Mouse (Mus musculus): ENCODE measurements around the gene Lactbl1. TPM values are rescaled to one million over a fixed set of nuclear protein-coding genes. Genes with fewer than 3 reads are reported as not detected.

Gene Lactbl1
- polyA plus RNA-seq, 1 experiment, result not detected

DNA sequence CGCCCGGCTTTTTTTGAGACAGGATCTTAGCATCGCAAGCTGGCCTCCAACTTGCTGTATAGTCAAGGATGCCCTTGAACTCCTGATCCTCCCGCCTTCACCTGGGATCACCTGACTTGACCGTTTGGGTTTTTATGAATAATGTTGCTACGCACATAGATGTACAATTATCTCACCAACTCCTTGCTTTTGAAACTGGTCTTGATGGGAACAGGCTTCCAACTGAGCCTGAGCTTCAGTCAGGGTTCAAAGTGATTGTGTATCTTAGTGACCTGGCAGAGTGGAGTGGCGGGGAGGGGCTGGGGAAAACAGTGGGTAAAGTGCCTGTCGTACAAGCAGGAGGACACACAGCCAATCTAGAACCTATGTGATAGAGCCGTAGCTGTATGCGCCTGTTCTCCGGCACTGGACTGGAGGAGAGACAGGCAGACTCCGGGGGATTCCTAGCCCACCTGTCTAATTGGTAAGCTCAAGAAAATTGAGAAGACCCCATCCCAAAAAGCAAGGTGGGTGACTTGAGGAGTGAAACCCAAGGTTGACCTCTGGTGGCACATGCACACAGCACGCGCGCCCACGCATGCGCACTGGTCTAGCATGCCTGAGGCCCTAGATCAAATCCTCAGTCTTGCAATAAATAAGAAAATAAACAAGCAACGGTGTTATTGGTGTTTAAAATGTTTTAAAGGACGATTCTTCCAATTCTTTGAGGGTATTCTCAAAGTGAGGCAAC is 16.5 kb upstream of the Lactbl1 start:
- Histone ChIP-seq H3K4me3 (no peak overlapping the region), H3K36me3 (ENCODE audit: control insufficient read depth, insufficient read depth) (no peaks in the 10 kb centered on the region), H3K4me2 (ENCODE audit: low read depth) (no peak overlapping the region), H3K79me2 (ENCODE audit: control insufficient read depth, insufficient read depth) (peaks cover 12% of the 10 kb centered on the region), H3ac (ENCODE audit: control insufficient read depth, insufficient read length) (no peak overlapping the region), H3K27me3 (ENCODE audit: control insufficient read depth, insufficient read depth, insufficient read length) (no peaks in the 10 kb centered on the region)
- TF ChIP-seq MYOG (IDR thresholded peaks at IDR 0.05; ENCODE audit: control insufficient read depth in 1 of 3, insufficient read depth in 1 of 3, insufficient read length in 2 of 3, low read depth in 2 of 3) (no peak), E2F4 (IDR thresholded peaks at IDR 0.05; ENCODE audit: insufficient read depth) (no peak), REST (IDR thresholded peaks at IDR 0.05; ENCODE audit: insufficient read depth, insufficient read length) (no peak), MAX (IDR thresholded peaks at IDR 0.05; ENCODE audit: low read depth) (no peak), MYOD1 (IDR thresholded peaks at IDR 0.05; ENCODE audit: control insufficient read depth in 1 of 3, insufficient read length in 2 of 3, low read depth in 2 of 3) (no peak), USF1 (IDR thresholded peaks at IDR 0.05; ENCODE audit: low read depth) (no peak), POLR2A (IDR thresholded peaks at IDR 0.05; ENCODE audit: insufficient read length, low read depth) (no peak), POLR2AphosphoS2 (IDR thresholded peaks at IDR 0.05; ENCODE audit: insufficient read length, low read depth) (no peak), CEBPB (IDR thresholded peaks at IDR 0.05; ENCODE audit: insufficient read depth, poor library complexity, severe bottlenecking) (no peak), TCF12 (IDR thresholded peaks at IDR 0.05; ENCODE audit: insufficient read depth, poor library complexity, severe bottlenecking) (no peak), SRF (IDR thresholded peaks at IDR 0.05; ENCODE audit: control insufficient read depth, insufficient read length, low read depth) (no peak)

DNA sequence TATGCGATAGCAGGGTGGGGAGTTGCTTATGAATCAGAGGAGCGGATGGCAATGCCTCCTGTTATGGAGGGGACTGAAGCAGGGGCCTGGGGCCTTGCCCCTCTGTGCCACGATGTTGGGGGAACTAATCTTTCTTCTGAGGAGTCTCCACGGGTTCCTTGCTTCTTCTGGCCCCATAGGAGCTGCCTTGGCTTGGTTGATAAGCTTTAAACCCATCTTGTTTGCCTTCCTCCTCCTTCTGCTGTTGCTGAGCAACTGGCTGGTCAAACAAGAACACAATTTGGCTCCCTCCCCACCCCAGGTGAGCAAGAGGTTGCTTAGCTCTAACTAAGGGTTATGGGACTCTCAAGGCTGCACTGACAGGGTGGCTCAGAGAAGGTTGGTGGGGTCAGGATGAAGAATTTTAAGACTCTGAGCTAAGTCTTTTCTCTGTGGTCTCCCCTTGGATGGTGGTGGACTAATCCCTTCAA is 12.0 kb upstream of the Lactbl1 start, which contains the start of gene Tex46:
Gene Tex46 (plus strand): TSS at position 51 of the 470 bp plus-strand sequence.
- no peak for TF ChIP-seq CEBPB (IDR thresholded peaks at IDR 0.05; ENCODE audit: insufficient read depth, poor library complexity, severe bottlenecking)
- no peaks in the 10 kb centered on the region for H3K27me3 ChIP-seq (ENCODE audit: control insufficient read depth, insufficient read depth, insufficient read length)
- no peaks in the 10 kb centered on the region for H3K79me2 ChIP-seq (ENCODE audit: control insufficient read depth, insufficient read depth)
- H3K4me2 ChIP-seq (ENCODE audit: low read depth), result no peak within 1 kb of the TSS
- no peaks in the 10 kb centered on the region for H3K36me3 ChIP-seq (ENCODE audit: control insufficient read depth, insufficient read depth)
- H3ac ChIP-seq (ENCODE audit: control insufficient read depth, insufficient read length), result no peak within 1 kb of the TSS
- no peak within 1 kb of the TSS for H3K4me3 ChIP-seq

GRCm38 (mm10) chr4:136613657-136614056 is 8.8 kb upstream of the Lactbl1 start:
- H3K4me2 ChIP-seq (ENCODE audit: low read depth), result no peak overlapping the region
- H3K27me3 ChIP-seq (ENCODE audit: control insufficient read depth, insufficient read depth, insufficient read length), result no peaks in the 10 kb centered on the region
- no peak overlapping the region for H3K4me3 ChIP-seq
- H3ac ChIP-seq (ENCODE audit: control insufficient read depth, insufficient read length), result no peak overlapping the region
- H3K79me2 ChIP-seq (ENCODE audit: control insufficient read depth, insufficient read depth), result no peaks in the 10 kb centered on the region
- H3K36me3 ChIP-seq (ENCODE audit: control insufficient read depth, insufficient read depth), result no peaks in the 10 kb centered on the region
- no peak for TF ChIP-seq POLR2AphosphoS2 (IDR thresholded peaks at IDR 0.05; ENCODE audit: insufficient read length, low read depth)
- no peak for TF ChIP-seq CEBPB (IDR thresholded peaks at IDR 0.05; ENCODE audit: insufficient read depth, poor library complexity, severe bottlenecking)
- TF ChIP-seq TCF3 (IDR thresholded peaks at IDR 0.05; ENCODE audit: insufficient read length, low read depth), result no peak
- no peak for TF ChIP-seq USF1 (IDR thresholded peaks at IDR 0.05; ENCODE audit: low read depth)
- no peak for TF ChIP-seq MAX (IDR thresholded peaks at IDR 0.05; ENCODE audit: low read depth)
- TF ChIP-seq MYOD1 (IDR thresholded peaks at IDR 0.05; ENCODE audit: control insufficient read depth in 1 of 3, insufficient read length in 2 of 3, low read depth in 2 of 3), result no peak
- no peak for TF ChIP-seq TCF12 (IDR thresholded peaks at IDR 0.05; ENCODE audit: insufficient read depth, poor library complexity, severe bottlenecking)
- no peak for TF ChIP-seq MYOG (IDR thresholded peaks at IDR 0.05; ENCODE audit: control insufficient read depth in 1 of 3, insufficient read depth in 1 of 3, insufficient read length in 2 of 3, low read depth in 2 of 3)

- TF ChIP-seq TCF12 (IDR thresholded peaks at IDR 0.05; ENCODE audit: insufficient read depth, poor library complexity, severe bottlenecking) (no peak), E2F4 (IDR thresholded peaks at IDR 0.05; ENCODE audit: insufficient read depth) (no peak), TCF3 (IDR thresholded peaks at IDR 0.05; ENCODE audit: insufficient read length, low read depth) (no peak), SRF (IDR thresholded peaks at IDR 0.05; ENCODE audit: control insufficient read depth, insufficient read length, low read depth) (no peak)
- peaks cover 11% of the 10 kb centered on the region for H3K27me3 ChIP-seq (ENCODE audit: control insufficient read depth, insufficient read depth, insufficient read length)
- H3K79me2 ChIP-seq (ENCODE audit: control insufficient read depth, insufficient read depth), result no peaks in the 10 kb centered on the region
Observed at GRCm38 (mm10) chr4:136621336-136621735, 1.1 kb upstream of the Lactbl1 start.

DNA sequence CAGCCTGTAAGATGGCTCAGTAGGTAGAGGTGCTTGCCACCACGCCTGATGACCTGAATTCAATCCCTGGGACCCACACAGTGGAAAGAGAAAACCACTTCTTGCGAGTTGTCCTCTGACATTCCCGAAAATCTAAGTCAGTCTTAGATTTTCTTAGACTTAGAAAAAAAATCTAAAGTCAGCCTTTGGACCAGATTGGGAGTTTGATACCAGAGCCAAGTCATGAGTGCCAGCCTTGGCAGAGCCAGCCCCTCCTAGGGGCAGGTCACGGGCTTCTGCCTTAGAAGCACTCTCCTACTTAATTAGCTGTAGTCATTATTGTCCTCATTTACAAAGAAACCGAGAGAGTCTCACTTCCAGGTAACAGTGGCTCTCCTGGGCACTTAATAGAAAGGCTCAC is 465 bp upstream of the Lactbl1 start:
- Histone ChIP-seq H3K4me2 (ENCODE audit: low read depth) (no peak overlapping the region), H3ac (ENCODE audit: control insufficient read depth, insufficient read length) (no peak overlapping the region), H3K27me3 (ENCODE audit: control insufficient read depth, insufficient read depth, insufficient read length) (peaks cover 15% of the 10 kb centered on the region), H3K4me3 (no peak overlapping the region), H3K36me3 (ENCODE audit: control insufficient read depth, insufficient read depth) (no peaks in the 10 kb centered on the region), H3K79me2 (ENCODE audit: control insufficient read depth, insufficient read depth) (no peaks in the 10 kb centered on the region)
- no peak for TF ChIP-seq TCF3 (IDR thresholded peaks at IDR 0.05; ENCODE audit: insufficient read length, low read depth)
- no peak for TF ChIP-seq USF1 (IDR thresholded peaks at IDR 0.05; ENCODE audit: low read depth)
- TF ChIP-seq POLR2A (IDR thresholded peaks at IDR 0.05; ENCODE audit: insufficient read length, low read depth), result no peak
- TF ChIP-seq POLR2AphosphoS2 (IDR thresholded peaks at IDR 0.05; ENCODE audit: insufficient read length, low read depth), result no peak

More at GRCm38 (mm10) chr4:136621336-136621735, 1.1 kb upstream of the Lactbl1 start:
- Histone ChIP-seq H3K4me2 (ENCODE audit: low read depth) (no peak overlapping the region), H3K36me3 (ENCODE audit: control insufficient read depth, insufficient read depth) (no peaks in the 10 kb centered on the region), H3ac (ENCODE audit: control insufficient read depth, insufficient read length) (no peak overlapping the region), H3K4me3 (no peak overlapping the region)
